Mouse (Mus musculus) ovary, adult 18-20 months (tissue): ENCODE measurements around the gene Aplp2.
"Not testable (repeated sequence)": the region's sequence is repeated elsewhere in the genome, so short reads cannot be mapped to it uniquely, and the experiment has no call there.

Experiments used
- DNase-seq: peaks from one replicate; pipeline ENCODE4 v3.0.0; 2022; ENCODE audit warnings: low spot score, mixed read lengths

Gene Aplp2

DNA sequence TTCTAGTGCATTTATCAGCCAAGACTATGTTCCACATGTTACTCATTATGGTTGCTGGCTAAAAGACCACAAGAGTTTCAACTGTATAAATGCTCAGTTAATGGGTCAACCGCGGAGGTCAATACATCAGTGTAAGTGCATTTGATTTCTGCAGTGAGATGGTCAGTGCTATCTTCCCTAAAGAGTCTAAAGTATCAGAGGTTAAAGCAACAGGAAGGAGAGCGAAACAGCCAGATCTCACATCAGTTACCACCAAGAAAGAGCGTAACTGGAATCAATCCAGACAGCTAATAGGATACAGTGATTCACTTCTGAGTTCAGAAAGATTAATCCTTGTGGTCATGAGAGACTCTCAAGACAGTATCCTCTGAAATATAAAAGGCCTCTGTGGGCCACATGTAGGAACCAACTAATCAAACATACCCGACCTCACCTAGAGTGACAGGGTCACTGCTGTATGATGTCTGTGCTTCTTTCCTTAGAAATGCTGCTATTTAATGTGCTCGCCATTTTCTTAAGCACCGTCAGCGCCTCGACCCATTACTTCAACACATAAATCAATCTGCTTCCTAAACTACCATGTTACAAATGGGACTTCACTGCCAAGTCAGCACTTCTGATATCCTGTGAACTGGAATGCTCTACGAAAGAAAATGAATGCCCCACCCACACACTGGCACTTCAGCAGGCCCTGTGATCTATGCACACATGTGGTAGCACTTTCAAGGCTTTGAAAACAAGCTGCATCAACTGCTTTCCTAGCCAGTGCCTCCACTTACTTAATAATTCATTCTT lies 30.1 kb downstream of the Aplp2 start:
- DNase-seq, result no peak

GRCm38 (mm10) chr9:31177692-31178091 lies 33.9 kb downstream of the Aplp2 start:
- no peak for DNase-seq

- DNase-seq, result peak; percentile 84
Observed at GRCm38 (mm10) chr9:31176379-31177130, 35.1 kb downstream of the Aplp2 start.

DNA sequence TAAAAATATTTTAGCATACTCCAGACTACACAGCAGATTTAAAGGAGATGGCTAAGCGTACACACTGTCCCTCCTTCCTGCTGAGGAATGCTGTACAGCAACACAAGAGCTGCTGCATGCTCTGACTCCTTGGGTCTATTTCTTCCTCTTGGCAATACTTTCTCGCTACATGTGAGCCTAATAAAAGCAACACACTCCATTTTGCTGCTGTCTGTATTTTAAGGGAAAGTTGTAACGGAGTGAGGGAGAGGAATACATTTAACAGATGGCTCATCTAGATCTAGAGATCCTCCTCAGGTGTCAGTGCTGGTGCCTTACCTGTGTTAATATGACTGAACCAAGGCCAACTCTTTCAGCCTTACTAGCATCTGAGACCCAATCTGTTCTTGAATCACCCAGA lies 35.6 kb downstream of the Aplp2 start:
- DNase-seq, result no peak

DNA sequence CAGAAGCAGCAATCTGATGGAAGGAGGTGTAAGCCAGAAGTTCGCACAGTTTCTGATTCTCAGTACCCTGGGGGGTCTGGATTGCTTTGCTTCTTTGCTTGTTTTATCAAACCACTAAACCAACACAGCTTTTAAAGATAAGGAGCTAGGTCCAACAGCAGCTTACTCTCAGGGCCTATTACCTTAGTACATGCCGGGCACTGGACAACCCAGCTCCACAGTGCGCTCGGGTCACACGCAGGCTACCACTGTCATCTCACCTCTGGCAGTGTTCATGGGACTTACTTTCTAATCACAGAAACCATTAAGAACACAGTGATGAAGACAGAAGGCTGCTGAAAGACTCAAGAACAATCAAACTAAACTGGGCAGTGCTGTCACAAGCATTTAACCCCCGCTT lies 36.3 kb downstream of the Aplp2 start:
- DNase-seq, result no peak

GRCm38 (mm10) chr9:31168356-31169093 lies 43.1 kb downstream of the Aplp2 start:
- no peak for DNase-seq

- no peak for DNase-seq
Observed at GRCm38 (mm10) chr9:31167305-31167704, 44.3 kb downstream of the Aplp2 start.

DNA sequence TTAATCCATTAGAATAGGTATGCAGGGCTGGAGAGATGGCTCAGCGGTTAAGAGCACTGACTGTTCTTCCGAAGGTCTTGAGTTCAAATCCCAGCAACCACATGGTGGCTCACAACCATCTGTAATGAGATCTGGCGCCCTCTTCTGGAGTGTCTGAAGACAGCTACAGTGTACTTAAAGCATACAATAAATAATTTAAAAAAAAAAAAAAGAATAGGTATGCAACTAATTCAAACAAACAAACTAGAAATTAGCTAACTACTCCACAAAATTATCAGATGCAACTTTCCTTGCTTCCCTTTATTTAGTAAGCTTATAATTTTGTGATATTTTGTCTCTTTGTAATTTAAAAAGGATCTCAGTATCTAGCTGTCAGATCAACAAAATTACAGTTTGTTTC lies 46.1 kb downstream of the Aplp2 start:
- not testable (repeated sequence) for DNase-seq

DNA sequence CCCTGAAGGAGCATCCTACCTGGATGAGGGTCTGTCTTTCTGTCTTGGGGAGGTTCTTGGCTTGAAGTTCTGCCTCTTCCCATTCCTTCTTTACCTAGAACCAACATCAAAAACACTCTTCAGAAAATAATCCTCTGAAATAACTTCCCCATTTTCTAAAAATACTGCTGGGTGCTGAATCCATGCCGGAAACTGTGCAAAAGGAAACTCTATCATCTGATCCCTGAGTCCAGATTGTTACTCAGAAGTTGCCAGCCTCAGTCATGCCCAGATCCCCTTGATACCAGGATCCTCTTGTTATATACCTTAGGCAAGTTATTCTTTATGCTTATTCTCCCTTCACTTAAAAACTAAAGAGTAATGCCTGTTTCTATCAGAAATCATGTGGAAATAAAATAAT lies 48.3 kb downstream of the Aplp2 start:
- no peak for DNase-seq

DNA sequence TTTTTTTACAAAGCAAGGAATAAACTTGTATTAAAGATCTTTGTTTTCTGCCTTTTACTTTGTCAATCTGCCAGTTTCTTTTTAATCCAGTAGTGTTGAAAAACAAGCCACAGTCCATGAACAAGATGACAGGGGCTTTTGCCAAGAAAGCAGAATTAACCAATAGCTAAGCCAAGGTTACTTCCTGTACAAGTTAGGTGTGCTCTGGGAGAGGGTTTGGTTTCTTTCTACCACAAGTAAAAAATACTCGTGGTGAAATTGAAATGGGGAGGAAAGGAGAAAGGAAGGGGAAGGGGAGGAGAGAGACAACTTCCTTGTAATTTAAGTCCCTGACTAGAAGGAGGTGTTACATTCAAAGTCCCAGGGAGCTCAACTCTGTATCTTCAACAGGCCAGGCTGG lies 48.7 kb downstream of the Aplp2 start:
- DNase-seq, result no peak

DNA sequence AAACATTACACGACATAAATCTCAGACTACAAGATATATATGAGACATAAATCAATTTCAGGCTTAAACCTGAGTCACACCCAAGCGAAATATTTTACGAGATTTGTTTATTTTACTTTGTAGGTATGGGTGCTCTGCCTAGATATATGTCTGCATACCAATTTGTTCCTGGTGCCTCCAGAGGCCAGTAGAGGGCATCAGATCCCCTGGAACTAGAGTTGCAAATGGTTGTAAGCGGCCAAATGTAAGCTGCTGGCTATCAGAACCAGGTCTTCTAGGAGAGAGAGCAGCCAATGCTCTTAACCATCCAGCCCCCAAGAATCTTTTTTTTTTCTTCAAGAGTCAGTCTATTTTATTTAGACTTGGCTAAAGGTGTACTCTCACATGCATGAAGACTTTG lies 51.7 kb downstream of the Aplp2 start:
- DNase-seq, result no peak

DNA sequence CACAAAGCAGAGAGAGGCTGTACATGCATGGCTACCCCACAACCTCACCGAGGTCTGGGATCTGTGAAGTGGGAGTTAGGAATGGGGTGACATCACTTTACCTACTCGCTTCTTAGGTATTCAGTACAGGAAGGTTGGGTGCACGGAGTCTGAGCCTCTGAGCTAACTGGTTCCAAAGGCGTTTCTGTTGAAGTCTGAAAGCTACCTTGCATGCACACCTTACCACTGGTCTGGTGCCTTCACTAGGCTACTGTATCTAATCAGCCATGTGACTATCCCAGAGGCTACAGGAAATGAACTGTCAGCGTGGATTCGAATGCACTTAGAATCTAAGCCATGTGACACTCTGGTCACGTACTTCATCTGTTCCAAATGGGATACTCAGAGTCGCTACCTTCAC lies 55.0 kb downstream of the Aplp2 start:
- DNase-seq, result no peak

GRCm38 (mm10) chr9:31151050-31151449 lies 60.6 kb downstream of the Aplp2 start:
- DNase-seq, result no peak

DNA sequence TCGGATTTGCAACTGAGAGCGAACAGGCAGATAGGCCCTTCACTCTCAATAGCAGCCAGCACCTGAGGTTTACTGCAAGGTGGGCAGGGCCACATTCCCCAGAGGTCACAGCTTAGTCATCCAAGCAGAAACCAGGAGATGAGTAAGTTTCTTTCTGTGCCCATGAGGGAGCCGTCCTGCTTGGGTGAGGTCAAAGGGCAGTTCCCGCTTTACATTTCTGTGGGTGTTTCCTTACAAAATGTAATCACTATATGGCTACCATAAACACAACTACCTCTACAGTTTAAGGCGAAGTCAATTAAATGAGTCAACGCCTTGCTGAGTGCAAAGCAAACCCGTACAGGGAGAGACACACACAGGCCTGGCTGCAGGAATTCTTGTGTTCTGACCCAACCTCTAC lies 63.5 kb downstream of the Aplp2 start:
- DNase-seq, result no peak

DNA sequence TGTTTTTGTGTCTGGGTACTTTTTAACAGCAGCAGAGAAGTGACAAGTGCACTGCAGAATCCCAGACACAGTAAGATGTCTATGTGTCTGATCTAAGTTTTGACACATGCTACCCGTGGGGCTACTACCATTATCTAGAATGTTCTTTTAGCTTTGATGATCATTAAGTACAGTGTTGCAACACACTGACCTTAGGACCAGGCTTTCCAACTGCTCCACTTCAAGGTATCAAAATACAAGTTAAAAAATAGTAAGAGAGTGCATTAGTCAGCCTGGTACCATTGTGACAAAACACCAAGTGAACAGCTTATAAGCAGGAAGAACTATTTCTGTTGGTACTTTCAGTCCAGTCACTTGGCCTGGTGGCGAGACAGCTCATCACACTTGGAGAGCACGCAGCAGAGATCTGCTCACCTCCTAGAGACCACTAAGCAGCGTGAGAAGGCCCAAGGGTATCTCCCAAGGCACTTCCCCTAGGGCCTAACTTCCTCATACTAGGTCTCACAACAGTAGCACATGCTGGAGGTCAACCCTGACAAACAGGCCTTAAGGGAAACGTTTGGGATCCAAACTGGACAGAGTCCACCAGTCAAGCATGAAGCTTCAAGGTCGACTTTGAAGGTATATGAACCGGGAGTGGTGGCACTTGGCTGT lies 66.2 kb downstream of the Aplp2 start:
- no peak for DNase-seq

GRCm38 (mm10) chr9:31142924-31143323 lies 68.7 kb downstream of the Aplp2 start:
- DNase-seq, result no peak

DNA sequence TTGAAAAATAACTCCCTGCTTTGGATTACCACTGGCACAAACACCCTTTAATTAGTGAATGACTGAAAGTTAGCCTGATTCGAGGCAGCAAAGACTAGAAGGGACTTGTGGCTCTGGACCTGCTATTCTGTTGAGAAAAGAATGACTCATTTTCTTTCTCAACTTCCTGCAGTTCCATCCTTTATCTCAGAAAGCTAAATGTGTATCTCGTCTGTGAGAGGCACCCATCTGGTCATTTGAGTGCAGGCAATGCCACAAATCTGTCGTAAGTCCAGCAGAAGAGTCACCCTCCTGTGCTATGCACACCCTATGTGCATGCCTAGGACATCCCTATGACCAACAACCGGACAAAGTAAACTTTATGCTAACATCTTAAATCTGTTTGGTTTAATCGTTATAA lies 78.5 kb downstream of the Aplp2 start:
- DNase-seq, result no peak

DNA sequence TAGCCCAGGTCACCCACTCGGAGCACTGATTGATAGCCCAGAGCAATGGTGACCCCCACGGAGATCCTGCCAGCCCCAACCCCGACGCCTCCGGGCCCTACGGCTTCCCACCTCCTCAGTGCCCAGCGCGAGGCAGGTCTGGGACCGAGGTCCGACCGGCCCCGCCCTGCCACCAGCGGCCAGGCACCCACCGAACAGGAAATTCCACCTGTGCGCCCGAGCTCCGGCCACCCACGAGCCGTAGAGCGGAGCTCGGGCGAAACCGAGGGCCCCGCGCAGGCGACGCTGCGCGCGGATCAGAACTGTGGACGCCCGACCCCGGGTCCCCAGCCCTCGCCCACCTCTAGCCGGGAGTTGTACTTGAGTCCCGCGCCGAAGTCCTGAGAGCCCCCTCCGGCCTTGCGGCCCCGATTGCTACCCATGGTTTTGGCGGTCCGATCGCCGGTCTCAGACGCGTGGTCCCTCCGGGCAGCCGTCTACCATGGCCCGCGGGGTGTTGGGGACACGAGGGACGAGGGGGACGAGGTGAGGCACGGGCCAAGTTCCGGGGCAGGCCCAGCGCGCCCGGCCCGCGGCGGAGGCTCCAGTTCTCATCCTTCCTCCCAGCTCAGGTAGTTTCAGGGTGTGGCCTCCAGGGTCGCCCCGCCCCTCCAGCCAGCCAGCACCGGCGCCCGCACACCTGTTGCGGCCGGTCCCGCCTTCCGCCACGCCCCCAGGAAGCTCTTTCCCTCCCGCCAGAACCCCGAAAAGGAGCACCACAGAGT lies 80.2 kb downstream of the Aplp2 start, which contains the start of gene St14:
St14 (minus strand) TSS at position 649 of the 764 bp plus-strand sequence.
- peak; percentile 29 for DNase-seq

DNA sequence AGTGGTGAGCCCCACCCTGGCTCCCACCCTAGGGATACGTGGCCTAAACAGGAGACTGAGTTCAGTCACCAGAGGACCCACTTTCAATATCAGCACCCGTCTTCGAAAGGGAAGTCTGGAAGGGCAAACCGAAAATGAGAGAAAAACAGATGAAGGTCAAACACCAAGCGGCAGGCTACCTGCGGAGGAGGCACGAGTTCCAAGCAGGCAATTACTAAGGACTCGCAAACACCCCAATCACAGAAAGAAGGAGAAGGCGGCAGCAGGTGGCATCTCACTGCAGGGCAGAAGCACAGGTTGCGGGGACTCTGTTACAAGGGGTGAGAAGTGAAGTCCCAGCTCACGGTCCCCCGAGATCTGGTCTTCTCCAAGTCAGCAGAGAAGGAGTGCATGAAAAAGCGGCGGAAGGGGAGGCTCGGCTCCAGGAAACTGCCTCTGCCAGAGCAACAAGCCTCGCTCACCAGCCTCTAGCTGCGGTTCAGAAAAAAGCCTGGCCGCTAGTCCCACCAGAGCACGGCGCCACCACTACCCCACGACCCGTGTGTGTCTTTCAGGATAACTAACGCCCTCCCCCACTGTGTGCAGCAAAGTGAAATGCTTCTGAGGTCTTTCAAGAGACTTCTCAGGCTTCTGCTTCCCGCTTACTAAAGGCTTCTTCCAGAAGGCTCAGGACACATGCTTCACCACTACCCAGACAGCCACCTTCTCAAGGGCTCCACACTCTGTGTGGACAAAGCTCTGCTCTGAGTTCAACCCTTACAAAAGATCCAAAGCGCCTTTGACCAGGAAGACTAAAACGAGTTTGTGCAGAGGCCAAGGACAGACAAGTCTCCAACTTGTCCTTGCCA lies 81.0 kb downstream of the Aplp2 start:
- DNase-seq, result no peak

GRCm38 (mm10) chr9:31129956-31130355 lies 81.7 kb downstream of the Aplp2 start:
- no peak for DNase-seq
